8 mouse cellular contexts compared by ENCODE assay signal in genomic region chr2:167924803-167925604, GRCm38 (mm10). TPM values are rescaled to one million over a fixed set of nuclear protein-coding genes. Genes with fewer than 3 reads are reported as not detected.
A peak's percentile ranks its signal among the peaks of the same experiment; 100 is the strongest.
DNase-seq lines count a peak whose midpoint lies in the region; ATAC-seq lines count a peak whose summit lies in the region.

No protein-coding gene starts in this region.

- WGBS in intestine, embryonic 14.5 days = 2% methylated on average over 29 of the region's 29 CpGs

- peak; percentile 67; the same call in 1 of the 2 replicates for ATAC-seq in intestine, embryonic 14.5 days (replicated peaks; ENCODE audit: low FRiP score, low TSS enrichment, low read depth)
- peak; percentile 85 for ATAC-seq in megakaryocyte progenitor cell, adult 5-6 weeks (replicated peaks; ENCODE audit: poor library complexity)

- peak overlapping the region; percentile 89 for H3K4me2 ChIP-seq in intestine, embryonic 14.5 days (ENCODE audit: low read length)

- no peaks in the 10 kb centered on the region for H3K36me3 ChIP-seq in intestine, embryonic 14.5 days (ENCODE audit: control insufficient read depth, insufficient read depth, low read length)

- peaks cover 6% of the 10 kb centered on the region; the same call in 1 of the 2 replicates for H3K4me1 ChIP-seq in intestine, embryonic 14.5 days (replicated peaks; ENCODE audit: control insufficient read depth, insufficient read depth, low read length)

- H3K27ac ChIP-seq in intestine, embryonic 14.5 days (ENCODE audit: low read depth) = peak overlapping the region; percentile 75

- no peaks in the 10 kb centered on the region for H3K27me3 ChIP-seq in intestine, embryonic 14.5 days (replicated peaks; ENCODE audit: control insufficient read depth, insufficient read depth, low read length)

- peak overlapping the region; percentile 41 for H3K4me3 ChIP-seq in intestine, embryonic 14.5 days (ENCODE audit: low read depth, low read length)

- peak; percentile 82 for DNase-seq in adrenal gland, adult 8-10 months
- peak; percentile 77 for DNase-seq in embryo, embryonic 9.5 days (ENCODE audit: extremely low spot score)
- DNase-seq in gastrocnemius, postnatal 36 days = peak; percentile 75 to 85
- DNase-seq in intestine, embryonic 14.5 days (ENCODE audit: low spot score) = peak; percentile 90
- DNase-seq in left cerebral cortex, postnatal 10 days (ENCODE audit: extremely low spot score in 1 of 2, low spot score in 2 of 2) = peak; percentile 57 to 92
- peak; percentile 80 to 85 for DNase-seq in right cerebral cortex, postnatal 10 days (ENCODE audit: low spot score in 2 of 2)
- peak; percentile 82 to 87 for DNase-seq in urinary bladder, postnatal 36 days (ENCODE audit: low spot score in 2 of 2)

- intact Hi-C loops in gastrocnemius, postnatal 36 days (cut with DNase I) = no loop called here
- intact Hi-C loops in left cerebral cortex, postnatal 10 days (cut with DNase I) = no loop called here

- H3K9me3 ChIP-seq in intestine, embryonic 14.5 days (ENCODE audit: control insufficient read depth, low read length) = no peaks in the 10 kb centered on the region

- H3K9ac ChIP-seq in intestine, embryonic 14.5 days (ENCODE audit: low read length) = peak overlapping the region; percentile 57

RNA-seq across cellular contexts. Expression of gene Ptpn1, which starts 6.9 kb away (rescaled TPM):
- 10 to 100 TPM; 56.1 to 70.3 (median 60.7) TPM for total RNA-seq in adrenal gland, adult 8-10 months (2022)
- total RNA-seq in gastrocnemius, postnatal 36 days (2021) = 10 to 100 TPM; 12.5 to 14.9 TPM
- polyA plus RNA-seq in intestine, embryonic 14.5 days (2014; fragmentation: Nextera tagmentation; extraction: Ambion mirVana) = 42.6 and 47.8 TPM in 2 replicates
- 10 to 100 TPM; 54.8 to 65.3 TPM for total RNA-seq in left cerebral cortex, postnatal 10 days (2021)
- 13.8 and 15.8 TPM in 2 replicates for total RNA-seq in megakaryocyte progenitor cell, adult 5-6 weeks (2015)
- 58.4 and 65.8 TPM in 2 replicates for total RNA-seq in megakaryocyte progenitor cell, adult 5-6 weeks (2017)

Comparison
In these comparisons a context has a peak if more than half of its experiments do, and no peak if none do; other contexts are left out.
1. Peak in every context shown above with its lines: DNase-seq, ATAC-seq, H3K4me3 ChIP-seq and H3K27ac ChIP-seq.